Mouse (Mus musculus): ENCODE measurements around the gene Gm21586.
"Not testable (repeated sequence)": the region's sequence is repeated elsewhere in the genome, so short reads cannot be mapped to it uniquely, and the experiment has no call there.

Gene Gm21586

DNA sequence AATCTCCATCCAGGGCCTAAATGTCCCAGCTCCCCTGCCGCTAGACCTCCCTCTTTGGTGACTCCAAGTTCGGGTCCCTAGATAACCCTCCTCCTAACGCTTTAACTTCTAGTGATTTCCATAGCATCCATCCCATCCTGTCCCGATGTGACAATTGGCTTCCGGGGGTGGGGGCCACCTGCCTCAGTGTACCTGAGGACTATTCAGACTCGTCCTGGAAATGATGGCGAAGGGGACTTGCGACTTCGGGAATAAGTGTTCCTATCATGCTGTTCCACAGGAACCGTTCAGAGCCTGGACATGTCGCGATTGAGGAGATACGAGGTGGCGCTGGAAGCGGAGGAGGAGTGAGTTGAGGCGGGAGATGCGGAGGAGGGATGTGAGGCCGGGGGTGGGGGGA lies at the start of gene Gm21586:
Gene Gm21586 (plus strand): TSS at position 301 of the 400 bp plus-strand sequence.
- not testable (repeated sequence) for DNase-seq (ENCODE audit: low spot score in 2 of 2)

DNA sequence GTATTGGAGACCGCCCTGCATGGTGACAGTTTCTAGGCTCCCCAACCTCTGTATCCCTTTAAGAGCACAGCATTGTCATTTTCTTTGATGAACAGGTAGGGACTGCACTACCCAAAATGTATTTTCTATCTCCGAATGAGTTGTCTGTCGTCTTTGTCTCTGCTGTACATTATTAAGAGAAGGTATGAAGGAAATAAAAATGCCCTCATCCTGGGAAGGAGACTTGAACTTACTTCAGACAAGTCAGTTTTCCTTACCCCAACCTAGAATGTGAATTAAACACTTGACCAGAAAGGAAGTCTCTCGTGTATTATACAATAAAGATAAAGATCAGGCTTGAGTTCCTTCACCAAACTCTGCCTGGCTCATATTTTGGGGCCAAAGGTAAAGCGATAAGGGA lies 27.3 kb downstream of the Gm21586 start, which contains the start of gene Gm2163:
Gene Gm2163 (plus strand): TSS at position 301 of the 400 bp plus-strand sequence.
- not testable (repeated sequence) for DNase-seq (ENCODE audit: low spot score in 2 of 2)

Data from spleen, postnatal 14 days (tissue).